Comparison of ENCODE assay signal across 8 mouse cellular contexts in the genomic region with DNA sequence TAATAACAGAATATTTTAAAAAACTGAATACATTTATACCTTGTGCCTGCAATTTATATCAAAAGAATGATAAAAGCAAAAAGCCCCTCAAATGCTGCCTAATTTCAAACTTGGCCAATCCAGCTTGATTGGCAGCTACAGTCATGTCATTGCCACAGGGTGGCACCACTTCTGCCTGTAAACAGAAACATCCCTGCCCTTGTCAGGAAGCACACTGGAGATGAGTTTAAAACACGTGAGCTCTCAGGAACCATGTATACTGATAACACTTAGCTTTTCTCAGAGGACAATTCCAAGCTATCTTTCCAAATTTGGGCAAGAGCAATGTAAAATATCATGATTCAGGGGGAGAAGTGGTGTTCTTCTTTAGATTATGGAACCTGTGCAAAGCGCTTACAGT.
DNase-seq lines count a peak whose midpoint lies in the region; ATAC-seq and TF ChIP-seq lines count a peak whose summit lies in the region.

No protein-coding gene starts in this region.

- 57% methylated on average over 2 of the region's 2 CpGs for WGBS in forebrain, embryonic 16.5 days

- peak; percentile 25 for TF ChIP-seq CTCF in C2C12 (IDR thresholded peaks at IDR 0.05; ENCODE audit: control insufficient read depth, insufficient read depth, insufficient read length)

- no peak overlapping the region for H3K4me3 ChIP-seq in C2C12 (ENCODE audit: insufficient read depth, poor library complexity, severe bottlenecking)
- no peak overlapping the region for H3K4me3 ChIP-seq in forebrain, embryonic 16.5 days (replicated peaks; ENCODE audit: low read length)

- H3K79me2 ChIP-seq in C2C12 (ENCODE audit: control insufficient read depth, insufficient read depth), result no peaks in the 10 kb centered on the region

- no peaks in the 10 kb centered on the region for H3K79me3 ChIP-seq in C2C12 (ENCODE audit: low read depth)

- no peaks in the 10 kb centered on the region for H3K4me1 ChIP-seq in forebrain, embryonic 16.5 days (replicated peaks; ENCODE audit: control insufficient read depth, insufficient read depth, low read length)

- no peaks in the 10 kb centered on the region for H3K36me3 ChIP-seq in C2C12 (ENCODE audit: control insufficient read depth, insufficient read depth)
- H3K36me3 ChIP-seq in forebrain, embryonic 16.5 days (ENCODE audit: control insufficient read depth, insufficient read depth), result no peaks in the 10 kb centered on the region

- H3ac ChIP-seq in C2C12 (ENCODE audit: control insufficient read depth, insufficient read length, low read depth), result no peak overlapping the region

- H3K9me3 ChIP-seq in forebrain, embryonic 16.5 days (ENCODE audit: control insufficient read depth, low read length), result no peaks in the 10 kb centered on the region

- no peak overlapping the region for H3K27ac ChIP-seq in forebrain, embryonic 16.5 days (ENCODE audit: low read length)

- peak; percentile 55 for ATAC-seq in granulocyte monocyte progenitor cell, adult 5-6 weeks (replicated peaks; ENCODE audit: poor library complexity, severe bottlenecking)
- no peak for ATAC-seq in forebrain, embryonic 16.5 days

- no peak overlapping the region for H3K4me2 ChIP-seq in forebrain, embryonic 16.5 days (ENCODE audit: low read length)

- H3K27me3 ChIP-seq in C2C12 (ENCODE audit: control insufficient read depth, insufficient read depth, insufficient read length), result no peaks in the 10 kb centered on the region
- no peaks in the 10 kb centered on the region for H3K27me3 ChIP-seq in forebrain, embryonic 16.5 days (replicated peaks; ENCODE audit: control insufficient read depth, insufficient read depth, low read length)

- H3K9ac ChIP-seq in forebrain, embryonic 16.5 days (replicated peaks; ENCODE audit: low read depth, low read length), result no peak overlapping the region

- peak; percentile 39 for DNase-seq in embryo, embryonic 10 days (ENCODE audit: low spot score)
- no peak for DNase-seq in embryo, embryonic 11 days
- peak; percentile 37 for DNase-seq in layer of hippocampus, adult 9-11 months
- DNase-seq in layer of hippocampus, postnatal 36 days, result no peak
- no peak for DNase-seq in right cerebral cortex, adult 2 months (ENCODE audit: low spot score in 2 of 2)

TF ChIP-seq in C2C12, 6 proteins besides CTCF, POLR2A, EP300 and RAD21:
- TF ChIP-seq MYOG (IDR thresholded peaks at IDR 0.05; ENCODE audit: control insufficient read depth, extremely low read depth, insufficient read length) (no peak), CEBPB (IDR thresholded peaks at IDR 0.05; ENCODE audit: low read depth) (no peak), USF1 (IDR thresholded peaks at IDR 0.05; ENCODE audit: low read depth) (no peak)

Comparison
In these comparisons a context has a peak if more than half of its experiments do, and no peak if none do; other contexts are left out.
1. DNase-seq: peak in embryo, embryonic 10 days (single experiment) and layer of hippocampus, adult 9-11 months (single experiment); none in embryo, embryonic 11 days (single experiment), layer of hippocampus, postnatal 36 days (0 of 2) and right cerebral cortex, adult 2 months (0 of 2).